Mouse (Mus musculus): ENCODE measurements around the gene Fancc.
A peak's percentile ranks its signal among the peaks of the same experiment; 100 is the strongest.

Gene Fancc

DNA sequence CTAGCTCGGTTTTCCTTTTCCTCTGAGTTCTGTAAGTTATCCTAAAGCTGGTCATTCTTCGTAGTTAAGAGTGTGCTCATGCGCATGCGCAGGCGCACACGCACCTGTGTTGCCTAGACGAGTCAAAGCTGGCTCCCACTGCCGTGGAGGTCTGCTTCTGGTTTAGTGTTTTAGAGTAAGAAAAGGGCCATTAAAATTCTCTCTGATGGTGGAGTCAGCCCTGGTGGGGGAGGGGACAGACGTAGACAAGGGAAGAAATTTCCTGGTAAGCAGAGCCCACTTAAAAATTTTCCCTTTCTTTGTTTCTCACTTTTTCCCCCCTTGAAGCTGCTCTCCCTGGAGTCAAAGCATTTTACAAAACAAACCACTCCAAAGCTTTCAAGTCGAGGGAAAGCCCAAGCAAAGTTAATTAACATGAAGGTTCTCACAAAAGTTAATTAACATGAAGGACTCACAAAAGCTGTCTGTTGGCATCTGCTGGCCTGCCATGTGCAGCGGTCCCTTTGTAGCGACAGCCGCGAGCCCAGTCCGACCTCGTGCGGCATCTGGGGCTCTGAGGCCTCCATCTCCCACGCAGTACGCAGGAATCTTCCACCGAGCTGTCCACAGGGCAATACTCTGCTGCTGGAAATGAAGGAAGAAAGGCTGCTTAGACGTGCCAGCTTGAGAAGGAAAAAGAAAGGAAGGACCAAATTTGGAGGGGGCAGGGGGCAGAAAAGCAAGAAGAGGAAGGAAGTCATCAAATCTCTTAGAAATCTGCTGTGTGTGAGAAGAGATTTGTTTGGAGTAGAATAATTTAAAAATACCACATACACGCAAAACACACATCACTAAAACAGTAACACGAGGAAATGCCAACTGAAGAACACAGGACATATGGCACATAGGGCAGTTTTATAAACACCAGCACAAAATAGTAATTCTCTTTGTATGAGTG is at the start of gene Fancc:
Gene Fancc (minus strand): TSS at position 633 of the 937 bp plus-strand sequence.
- DNase-seq: peak; percentile 87

- DNase-seq: no peak
Observed at GRCm38 (mm10) chr13:63545291-63545690, 48.2 kb upstream of the Fancc start.

DNA sequence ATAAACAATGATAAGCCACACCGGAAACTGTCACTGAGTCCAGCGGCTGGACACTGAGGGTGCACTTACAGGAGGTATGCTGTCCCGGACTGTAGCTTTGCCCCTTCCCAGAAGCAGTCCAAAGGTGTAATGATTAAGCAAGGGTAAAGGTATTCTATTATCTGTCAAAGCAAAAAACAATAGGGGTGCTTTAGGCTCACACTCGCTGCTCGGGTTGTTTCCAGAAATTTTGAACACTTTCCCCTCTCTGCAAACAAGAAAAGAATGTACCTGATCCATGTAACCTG is 47.8 kb upstream of the Fancc start:
- no peak for DNase-seq

GRCm38 (mm10) chr13:63544119-63544966 is 47.3 kb upstream of the Fancc start:
- peak; percentile 59 for DNase-seq

DNA sequence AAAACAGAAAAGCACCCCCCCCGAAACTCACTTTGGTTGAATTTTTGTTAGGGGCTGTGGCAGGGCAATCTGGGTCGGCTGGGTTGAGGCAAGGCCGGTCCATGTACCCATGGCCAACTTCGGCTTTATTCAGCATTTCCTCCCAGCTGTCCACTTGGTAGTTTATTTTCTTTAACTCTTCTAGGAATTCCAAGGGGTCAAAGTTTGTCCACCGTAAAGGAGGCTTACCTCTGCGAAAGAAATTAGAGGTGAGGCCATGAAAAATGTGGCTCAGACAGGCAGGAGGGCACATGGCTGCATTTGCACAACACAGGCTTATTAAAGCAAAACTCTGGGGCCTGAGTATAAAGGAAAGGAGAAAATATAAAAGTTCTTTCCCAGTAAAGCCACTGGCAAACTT is 46.4 kb upstream of the Fancc start:
- DNase-seq: no peak

- peak; percentile 53 for DNase-seq
Observed at GRCm38 (mm10) chr13:63542796-63543384, 45.8 kb upstream of the Fancc start.

GRCm38 (mm10) chr13:63541510-63541909 is 44.4 kb upstream of the Fancc start:
- no peak for DNase-seq

DNA sequence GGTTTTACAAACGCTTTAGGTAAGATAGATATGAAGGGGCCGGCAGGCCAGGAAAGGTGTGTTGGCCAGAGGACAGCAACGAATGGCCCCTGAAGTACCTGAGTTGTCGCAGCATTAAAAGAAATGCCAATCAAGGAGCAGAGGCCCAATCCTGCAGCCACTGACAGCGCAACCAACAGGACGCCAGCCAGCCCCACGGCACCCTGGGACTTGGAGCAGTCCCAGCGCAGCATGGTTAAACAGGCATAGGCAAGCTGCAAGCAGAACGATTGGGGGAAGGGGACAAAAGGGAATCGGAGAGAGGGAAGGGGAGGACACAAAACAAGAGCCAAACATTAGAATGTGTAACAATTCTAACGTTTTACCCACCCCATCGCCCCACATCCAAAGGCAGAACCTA is 43.5 kb upstream of the Fancc start:
- DNase-seq: no peak

GRCm38 (mm10) chr13:63534981-63535380 is 37.9 kb upstream of the Fancc start:
- no peak for DNase-seq

- DNase-seq: no peak
Observed at GRCm38 (mm10) chr13:63530857-63531256, 33.8 kb upstream of the Fancc start.

DNA sequence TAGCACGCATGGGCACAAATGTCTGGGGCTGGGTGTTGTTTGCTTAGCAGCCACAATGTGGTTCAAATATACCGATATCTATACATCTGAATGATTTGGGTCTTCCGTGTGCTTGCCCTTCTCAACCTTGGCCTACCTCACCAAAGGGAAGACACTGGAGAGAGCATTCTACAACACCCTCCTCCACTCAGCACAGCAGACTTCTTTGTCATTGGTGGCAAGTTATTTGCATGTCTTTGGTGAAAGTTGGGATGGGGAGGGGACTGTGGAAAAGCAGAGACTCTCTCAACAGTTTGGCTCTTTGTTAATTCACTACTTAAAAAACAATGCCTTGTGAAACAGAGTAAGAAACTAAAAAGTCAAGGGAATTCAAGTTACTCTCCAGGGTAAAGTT is 33.3 kb upstream of the Fancc start:
- no peak for DNase-seq

- no peak for DNase-seq
Observed at GRCm38 (mm10) chr13:63529602-63530370, 32.7 kb upstream of the Fancc start.

DNA sequence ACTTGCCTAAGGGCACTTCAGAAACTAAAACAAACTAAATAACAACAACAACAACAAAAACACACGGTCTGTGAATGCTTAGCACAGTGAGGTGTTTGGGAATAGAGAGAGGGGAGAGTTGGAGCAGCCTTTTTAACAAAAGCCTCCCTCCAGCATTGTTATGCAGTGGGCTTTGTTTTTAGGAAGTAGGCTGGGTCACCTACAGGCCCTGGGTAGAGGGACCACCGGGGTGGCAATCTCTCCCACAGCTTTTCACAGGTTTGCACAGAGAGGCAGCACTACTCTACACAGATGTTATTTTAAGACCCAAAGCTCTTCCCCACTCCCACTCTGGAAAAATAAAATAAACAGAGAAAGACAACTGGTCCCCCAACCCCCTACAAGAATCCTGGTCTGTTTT is 31.8 kb upstream of the Fancc start:
- no peak for DNase-seq

DNA sequence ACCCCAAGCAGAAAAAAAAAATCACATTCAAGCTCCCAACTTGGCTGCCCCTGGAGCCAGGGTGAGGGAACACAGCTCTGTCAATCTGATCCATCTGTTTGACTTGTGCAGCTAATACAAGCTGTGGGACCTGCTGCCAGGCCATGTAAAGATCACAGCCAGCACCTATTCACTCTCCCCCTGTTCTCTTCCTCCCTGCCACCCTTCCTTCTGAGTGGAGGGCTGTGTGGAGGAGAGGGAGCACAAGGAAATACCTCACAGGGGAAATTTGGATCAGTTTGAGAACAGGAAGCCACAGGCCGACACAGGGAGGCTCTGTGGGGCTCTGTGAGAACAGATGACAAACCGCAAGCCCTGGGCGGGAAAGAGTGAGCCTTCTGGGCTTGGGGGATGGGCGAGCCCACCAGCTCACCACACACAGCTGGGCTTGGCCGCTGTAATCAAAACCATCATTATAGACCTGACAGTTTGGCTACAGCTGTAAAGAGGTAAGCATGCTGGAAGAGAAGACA is 31.1 kb upstream of the Fancc start:
- peak; percentile 61 for DNase-seq

GRCm38 (mm10) chr13:63525571-63526197 is 28.6 kb upstream of the Fancc start:
- DNase-seq: no peak

DNA sequence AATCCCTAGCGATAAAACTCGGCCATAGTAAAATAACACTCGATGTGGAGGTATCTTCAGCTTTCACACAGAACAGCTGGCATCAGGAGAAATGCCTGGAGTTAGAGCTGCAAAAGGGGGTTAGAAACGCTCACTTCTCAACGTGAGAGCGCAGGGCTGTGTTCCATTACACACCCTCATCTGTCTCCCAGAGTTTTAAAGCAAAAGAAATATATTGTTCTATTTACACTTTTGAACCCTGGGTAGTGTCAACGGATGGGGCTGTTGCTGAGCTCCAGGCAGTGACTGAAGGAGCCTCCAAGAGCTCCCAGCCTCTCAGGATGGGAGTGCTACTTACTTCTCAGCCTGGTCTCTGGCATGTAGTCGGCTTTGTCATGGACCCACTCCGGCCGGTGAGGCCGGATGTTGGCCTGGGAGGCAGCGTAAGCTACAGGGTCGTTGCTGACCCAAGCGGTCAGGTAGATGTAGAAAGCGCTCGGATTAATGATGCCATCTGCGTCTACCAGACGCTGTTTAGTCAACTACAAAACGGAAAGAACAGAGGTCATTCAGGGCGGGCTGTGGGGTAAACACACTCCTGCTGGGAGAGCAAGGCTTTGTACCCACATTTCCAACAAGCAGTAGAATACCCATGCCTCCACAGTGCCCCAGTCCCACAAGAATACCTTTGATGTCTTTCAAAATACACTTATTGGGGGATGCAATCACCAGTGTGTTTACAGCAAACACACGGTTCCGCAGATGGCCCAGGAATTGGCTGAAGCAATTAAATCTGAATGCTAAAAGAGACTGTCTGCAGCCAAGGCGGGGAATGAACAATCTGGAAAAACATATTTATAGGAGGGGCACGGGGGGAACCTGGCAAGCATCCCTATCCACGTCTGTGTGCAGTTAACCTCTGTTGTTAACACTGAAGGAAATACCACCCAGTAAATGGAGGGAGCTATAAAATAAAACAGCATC is 27.8 kb upstream of the Fancc start:
- no peak for DNase-seq

GRCm38 (mm10) chr13:63524061-63524460 is 27.0 kb upstream of the Fancc start:
- no peak for DNase-seq

GRCm38 (mm10) chr13:63522832-63523231 is 25.8 kb upstream of the Fancc start:
- no peak for DNase-seq

GRCm38 (mm10) chr13:63520110-63520509 is 23.0 kb upstream of the Fancc start:
- no peak for DNase-seq

DNA sequence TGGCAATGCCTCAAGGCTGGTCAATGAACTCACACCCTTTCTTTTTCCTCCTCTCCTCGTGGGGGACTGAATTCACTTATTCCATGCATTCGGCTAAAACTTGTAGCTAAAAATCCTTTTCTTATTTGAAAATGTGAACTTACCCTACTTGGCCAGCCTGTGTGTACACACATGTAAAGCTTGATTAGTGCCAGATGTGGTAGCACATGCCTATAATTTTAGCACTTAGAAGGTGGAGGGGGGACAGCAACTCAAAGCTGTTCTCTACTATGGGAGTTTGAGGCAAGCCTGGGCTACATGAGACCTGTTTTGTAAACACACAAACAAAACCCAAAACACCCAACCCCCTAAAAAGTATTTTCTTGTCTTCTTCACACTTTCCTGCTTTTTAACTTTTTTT is 19.5 kb upstream of the Fancc start:
- DNase-seq: no peak

- DNase-seq: no peak
Observed at GRCm38 (mm10) chr13:63515542-63515941, 18.5 kb upstream of the Fancc start.

All from retina, postnatal 1 day (tissue).